ENCODE assay signal across 8 mouse cellular contexts in the genomic region with DNA sequence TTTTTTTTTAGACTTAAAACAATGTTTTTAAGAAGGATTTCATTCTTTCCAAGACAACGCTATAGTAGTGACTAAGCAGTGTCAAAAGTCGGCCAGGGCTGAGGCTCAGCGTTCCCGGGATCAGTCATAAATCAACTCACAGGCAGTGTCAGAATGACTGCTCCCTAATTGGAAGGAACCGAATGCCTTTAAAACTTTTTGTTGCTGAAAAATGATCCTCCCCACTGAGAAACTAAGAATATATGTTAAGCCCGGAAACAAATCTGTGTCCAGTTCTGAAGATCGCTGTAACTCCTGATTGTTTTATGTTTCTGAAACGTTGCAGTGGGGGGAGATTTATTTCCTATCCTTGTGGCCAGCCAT.
DNase-seq lines count a peak whose midpoint lies in the region; ATAC-seq lines count a peak whose summit lies in the region.

No protein-coding gene starts in this region.

- peaks cover 3% of the 10 kb centered on the region; the same call in 1 of the 2 replicates for H3K4me1 ChIP-seq in brown adipose tissue, adult 24 weeks (ENCODE audit: control insufficient read depth, insufficient read depth, insufficient read length, low read length)
- H3K4me1 ChIP-seq in stomach, embryonic 14.5 days (ENCODE audit: control insufficient read depth, insufficient read depth, low read length), result peaks cover 11% of the 10 kb centered on the region; the same call in 1 of the 2 replicates
- no peaks in the 10 kb centered on the region for H3K4me1 ChIP-seq in liver, embryonic 12.5 days

- peak overlapping the region; percentile 46 for H3K27ac ChIP-seq in brown adipose tissue, adult 24 weeks (replicated peaks; ENCODE audit: low read depth, low read length)
- H3K27ac ChIP-seq in stomach, embryonic 14.5 days (ENCODE audit: low read length), result no peak overlapping the region
- H3K27ac ChIP-seq in liver, embryonic 12.5 days, result no peak overlapping the region

- no peaks in the 10 kb centered on the region for H3K9me3 ChIP-seq in stomach, embryonic 14.5 days (ENCODE audit: control insufficient read depth, low read depth, low read length)
- H3K9me3 ChIP-seq in liver, embryonic 12.5 days (replicated peaks), result no peaks in the 10 kb centered on the region

- H3K4me2 ChIP-seq in stomach, embryonic 14.5 days (replicated peaks; ENCODE audit: low read depth, low read length), result 0 out of 2 replicates have a peak overlapping the region, but pooled peaks have one; percentile 19
- no peak overlapping the region for H3K4me2 ChIP-seq in liver, embryonic 12.5 days

- H3K36me3 ChIP-seq in stomach, embryonic 14.5 days (ENCODE audit: control insufficient read depth, insufficient read depth, low read length), result 0 out of 2 replicates have a peak, but pooled peaks cover 4% of the 10 kb centered on the region
- no peaks in the 10 kb centered on the region for H3K36me3 ChIP-seq in liver, embryonic 12.5 days

- no peak for ATAC-seq in stomach, embryonic 14.5 days (ENCODE audit: insufficient number of reproducible peaks, insufficient read depth, low FRiP score, low read depth)
- no peak for ATAC-seq in liver, embryonic 12.5 days

- no peak overlapping the region for H3K4me3 ChIP-seq in brown adipose tissue, adult 24 weeks (ENCODE audit: insufficient read depth, low read depth, low read length)
- H3K4me3 ChIP-seq in stomach, embryonic 14.5 days (ENCODE audit: low read depth, low read length), result no peak overlapping the region
- no peak overlapping the region for H3K4me3 ChIP-seq in liver, embryonic 12.5 days

- no peak overlapping the region for H3K9ac ChIP-seq in stomach, embryonic 14.5 days (replicated peaks; ENCODE audit: low read depth, low read length)
- no peak overlapping the region for H3K9ac ChIP-seq in liver, embryonic 12.5 days

- H3K27me3 ChIP-seq in stomach, embryonic 14.5 days (ENCODE audit: control insufficient read depth, insufficient read depth, low read length), result no peaks in the 10 kb centered on the region
- H3K27me3 ChIP-seq in liver, embryonic 12.5 days (replicated peaks), result no peaks in the 10 kb centered on the region

- DNase-seq in kidney, adult 9 months, result peak; percentile 25
- no peak for DNase-seq in kidney, adult 11 months
- peak; percentile 55 for DNase-seq in kidney, postnatal 10 days
- no peak for DNase-seq in layer of hippocampus, adult 9-11 months
- no peak for DNase-seq in spleen, postnatal 4 days (ENCODE audit: low spot score in 2 of 2)

- WGBS in stomach, embryonic 14.5 days, result 8% methylated on average over 8 of the region's 8 CpGs
- 53% methylated on average over 8 of the region's 8 CpGs for WGBS in liver, embryonic 12.5 days (ENCODE audit: insufficient replicate concordance)

Comparison
In these comparisons a context has a peak if more than half of its experiments do, and no peak if none do; other contexts are left out.
1. DNase-seq: peak in kidney, adult 9 months (single experiment) and kidney, postnatal 10 days (single experiment); none in kidney, adult 11 months (single experiment), layer of hippocampus, adult 9-11 months (single experiment) and spleen, postnatal 4 days (0 of 2).